Mouse (Mus musculus): ENCODE results near the gene Fyn. TPM values are rescaled to one million over a fixed set of nuclear protein-coding genes. Genes with fewer than 3 reads are reported as not detected.

Fyn gene
- total and polyA plus RNA-seq, 3 experiments = 14.9 to 42.4 (median 19.9) TPM

- peaks cover 12 to 54% of the 10 kb centered on the region in 2 experiments for H3K4me1 ChIP-seq (ENCODE audit: control insufficient read depth in 1 of 2, insufficient read depth in 2 of 2)
- no peak overlapping the region for H3K4me2 ChIP-seq (ENCODE audit: insufficient read depth, low read depth, poor library complexity, severe bottlenecking)
- no peak overlapping the region for H3K4me3 ChIP-seq (replicated peaks in 1 of 3; ENCODE audit: low read depth in 2 of 3, low read length in 2 of 3, poor library complexity in 1 of 3)
- peaks cover 0 to 19% of the 10 kb centered on the region in 2 experiments for H3K36me3 ChIP-seq (replicated peaks in 1 of 2; ENCODE audit: control insufficient read depth in 1 of 2, insufficient read depth in 1 of 2, low read length in 1 of 2)
- in situ Hi-C loops (cut with MboI; ENCODE audit: low pct_ligation_motif_present, low pct_unique_long_range_greater_than_20kb, low sequenced_read_pairs) (no loop called here), dilution Hi-C loops (cut with MboI; ENCODE audit: extremely low pct_ligation_motif_present, extremely low pct_unique_long_range_greater_than_20kb, low sequenced_read_pairs) (no loop called here)
- H3K9ac ChIP-seq (ENCODE audit: insufficient read depth, low read depth) = no peak overlapping the region
- H3K27ac ChIP-seq (ENCODE audit: insufficient read depth, low read depth) = no peak overlapping the region
- DNase-seq (ENCODE audit: extremely low read depth) = no peak
- no peaks in the 10 kb centered on the region for H3K27me3 ChIP-seq (replicated peaks)
- no peaks in the 10 kb centered on the region; the same call in 1 of the 2 replicates for H3K79me2 ChIP-seq (replicated peaks; ENCODE audit: control insufficient read depth, extremely low read depth, insufficient read depth, poor library complexity, severe bottlenecking)
- TF ChIP-seq MXI1 (IDR thresholded peaks at IDR 0.05; ENCODE audit: low read depth, low read length) (no peak), NRF1 (IDR thresholded peaks at IDR 0.05; ENCODE audit: low read depth, low read length) (no peak), ETS1 (conservative IDR thresholded peaks at IDR 0.05; ENCODE audit: low read depth, low read length) (no peak), E2F4 (IDR thresholded peaks at IDR 0.05; ENCODE audit: insufficient replicate concordance, low read depth, low read length) (no peak), PAX5 (IDR thresholded peaks at IDR 0.05; ENCODE audit: low read length) (no peak), ELF1 (IDR thresholded peaks at IDR 0.05; ENCODE audit: low read depth, low read length) (no peak), SMC3 (IDR thresholded peaks at IDR 0.05; ENCODE audit: low read depth, low read length) (no peak), MAFK (IDR thresholded peaks at IDR 0.05; ENCODE audit: insufficient replicate concordance, low read length) (no peak), ZMIZ1 (IDR thresholded peaks at IDR 0.05; ENCODE audit: low read depth, low read length) (no peak), JUN (IDR thresholded peaks at IDR 0.05; ENCODE audit: insufficient read depth, low read depth, low read length) (no peak), ZNF384 (IDR thresholded peaks at IDR 0.05; ENCODE audit: low read depth, low read length) (no peak), SIN3A (IDR thresholded peaks at IDR 0.05; ENCODE audit: low read length) (no peak), ZKSCAN1 (IDR thresholded peaks at IDR 0.05; ENCODE audit: borderline replicate concordance, low read depth, low read length) (no peak), MAZ (IDR thresholded peaks at IDR 0.05; ENCODE audit: low read depth, low read length) (no peak), EP300 (IDR thresholded peaks at IDR 0.05; ENCODE audit: low read length) (no peak)
- no peaks in the 10 kb centered on the region for H3K9me3 ChIP-seq (replicated peaks; ENCODE audit: low read length)
Observed at GRCm38 (mm10) chr10:39414068-39414467, 45.4 kb downstream of the Fyn start.

- DNase-seq (ENCODE audit: extremely low read depth) = peak; percentile 48
Observed at GRCm38 (mm10) chr10:39415586-39415985, 46.9 kb downstream of the Fyn start.

More at GRCm38 (mm10) chr10:39415586-39415985, 46.9 kb downstream of the Fyn start:
- in situ Hi-C loops (cut with MboI; ENCODE audit: low pct_ligation_motif_present, low pct_unique_long_range_greater_than_20kb, low sequenced_read_pairs) = no loop called here
- H3K9me3 ChIP-seq (replicated peaks; ENCODE audit: low read length) = no peaks in the 10 kb centered on the region
- H3K9ac ChIP-seq (ENCODE audit: insufficient read depth, low read depth) = no peak overlapping the region
- no peak overlapping the region for H3K4me3 ChIP-seq (replicated peaks in 1 of 3; ENCODE audit: low read depth in 2 of 3, low read length in 2 of 3, poor library complexity in 1 of 3)
- TF ChIP-seq SIN3A (IDR thresholded peaks at IDR 0.05; ENCODE audit: low read length) (no peak), ELF1 (IDR thresholded peaks at IDR 0.05; ENCODE audit: low read depth, low read length) (no peak), CHD1 (IDR thresholded peaks at IDR 0.05; ENCODE audit: low read depth, low read length) (no peak), NELFE (IDR thresholded peaks at IDR 0.05; ENCODE audit: low read depth, low read length) (no peak), MYC (IDR thresholded peaks at IDR 0.05; ENCODE audit: low read depth, low read length) (no peak), MEF2A (IDR thresholded peaks at IDR 0.05; ENCODE audit: borderline replicate concordance, low read depth, low read length) (no peak), MXI1 (IDR thresholded peaks at IDR 0.05; ENCODE audit: low read depth, low read length) (no peak), PAX5 (IDR thresholded peaks at IDR 0.05; ENCODE audit: low read length) (no peak), TCF12 (IDR thresholded peaks at IDR 0.05; ENCODE audit: low read depth, low read length) (no peak), TBP (conservative IDR thresholded peaks at IDR 0.05; ENCODE audit: low read depth, low read length) (no peak), POLR2AphosphoS2 (IDR thresholded peaks at IDR 0.05; ENCODE audit: low read depth, low read length) (no peak), POLR2A (IDR thresholded peaks at IDR 0.05; ENCODE audit: low read depth, low read length) (no peak), MAFK (IDR thresholded peaks at IDR 0.05; ENCODE audit: insufficient replicate concordance, low read length) (no peak), ZMIZ1 (IDR thresholded peaks at IDR 0.05; ENCODE audit: low read depth, low read length) (no peak), RAD21 (IDR thresholded peaks at IDR 0.05; ENCODE audit: low read depth, low read length) (no peak)
- H3K36me3 ChIP-seq (replicated peaks in 1 of 2; ENCODE audit: control insufficient read depth in 1 of 2, insufficient read depth in 1 of 2, low read length in 1 of 2) = peaks cover 0 to 15% of the 10 kb centered on the region in 2 experiments
- H3K79me2 ChIP-seq (replicated peaks; ENCODE audit: control insufficient read depth, extremely low read depth, insufficient read depth, poor library complexity, severe bottlenecking) = no peaks in the 10 kb centered on the region; the same call in 1 of the 2 replicates
- no peaks in the 10 kb centered on the region for H3K27me3 ChIP-seq (replicated peaks)
- H3K27ac ChIP-seq (ENCODE audit: insufficient read depth, low read depth) = no peak overlapping the region
- H3K4me2 ChIP-seq (ENCODE audit: insufficient read depth, low read depth, poor library complexity, severe bottlenecking) = no peak overlapping the region
- peaks cover 10 to 64% of the 10 kb centered on the region in 2 experiments for H3K4me1 ChIP-seq (ENCODE audit: control insufficient read depth in 1 of 2, insufficient read depth in 2 of 2)
- dilution Hi-C loops (cut with MboI; ENCODE audit: extremely low pct_ligation_motif_present, extremely low pct_unique_long_range_greater_than_20kb, low sequenced_read_pairs) = no loop called here
